Mouse (Mus musculus) stomach, postnatal 0 days (tissue): ENCODE data around the gene Cldn14. TPM values are rescaled to one million over a fixed set of nuclear protein-coding genes. Genes with fewer than 3 reads are reported as not detected.

Experiments
- ATAC-seq: fragments of 200-750 bp; cut with Nextera tagmentation; 2 replicates; pipeline ENCODE4 v1.8.0; 2017; ENCODE audit not compliant: low FRiP score, low TSS enrichment
- DNase-seq: peaks from one replicate; pipeline ENCODE4 v3.0.0-alpha.2; 2016; ENCODE audit warnings: low spot score
- H3K27ac ChIP-seq: fragments of 300-500 bp; sonication (generic); replicated peaks from 2 replicates; pipeline ENCODE4 v1.5.1; 2014; ENCODE audit warnings: mild to moderate bottlenecking, control low read depth
- H3K27me3 ChIP-seq: fragments of 300-500 bp; sonication (generic); 2 replicates; pipeline ENCODE4 v1.6.1; 2014; ENCODE audit warnings: low read length; ENCODE audit not compliant: control insufficient read depth, insufficient read depth
- H3K36me3 ChIP-seq: fragments of 300-500 bp; sonication (generic); 2 replicates; pipeline ENCODE4 v1.6.1; 2014; ENCODE audit warnings: low read length, mixed read lengths; ENCODE audit not compliant: control insufficient read depth, insufficient read depth
- H3K4me1 ChIP-seq: fragments of 300-500 bp; sonication (generic); replicated peaks from 2 replicates; pipeline ENCODE4 v1.6.1; 2014; ENCODE audit warnings: antibody characterized with exemption; ENCODE audit not compliant: control insufficient read depth, insufficient read depth
- H3K4me2 ChIP-seq: fragments of 300-500 bp; sonication (generic); replicated peaks from 2 replicates; pipeline ENCODE4 v1.6.1; 2014; ENCODE audit warnings: low read depth, mild to moderate bottlenecking, control low read depth, moderate library complexity
- H3K4me3 ChIP-seq: fragments of 300-500 bp; sonication (generic); 2 replicates; pipeline ENCODE4 v1.5.1; 2014; ENCODE audit warnings: low read depth, low read length, control low read depth
- H3K9ac ChIP-seq: fragments of 300-500 bp; sonication (generic); 2 replicates; pipeline ENCODE4 v1.6.1; 2014; ENCODE audit warnings: mild to moderate bottlenecking, low read length, control low read depth, mixed read lengths
- H3K9me3 ChIP-seq: fragments of 300-500 bp; sonication (generic); 2 replicates; pipeline ENCODE4 v1.6.1; 2016; ENCODE audit warnings: low read length; ENCODE audit not compliant: control insufficient read depth
- CTCF ChIP-seq: IDR thresholded peaks from 2 replicates; pipeline ENCODE4 v1.5.1; 2016; ENCODE audit warnings: antibody characterized with exemption, low read depth, mild to moderate bottlenecking, moderate library complexity
- EP300 ChIP-seq: optimal IDR thresholded peaks from 2 replicates; pipeline ENCODE3; 2016; ENCODE audit warnings: antibody characterized with exemption
- WGBS: fragments of 180-500 bp; shearing (Covaris S2); extraction: QIAGEN DNeasy Blood & Tissue Kit; methylation state at CpG from one replicate; pipeline ENCODE4 v1.1.7; 2014; 5-methylcytosine and 5-hydroxymethylcytosine counted together
- polyA plus RNA-seq: library from polyadenylated mRNA; unstranded; fragments of >200 nt; fragmentation: Nextera tagmentation; extraction: Ambion mirVana; gene quantifications from 2 replicates; pipeline ENCODE4 v1.2.1, GENCODE M21; 2015

Gene Cldn14
- polyA plus RNA-seq, 1 experiment from 2014 or later: 0.10 TPM

DNA sequence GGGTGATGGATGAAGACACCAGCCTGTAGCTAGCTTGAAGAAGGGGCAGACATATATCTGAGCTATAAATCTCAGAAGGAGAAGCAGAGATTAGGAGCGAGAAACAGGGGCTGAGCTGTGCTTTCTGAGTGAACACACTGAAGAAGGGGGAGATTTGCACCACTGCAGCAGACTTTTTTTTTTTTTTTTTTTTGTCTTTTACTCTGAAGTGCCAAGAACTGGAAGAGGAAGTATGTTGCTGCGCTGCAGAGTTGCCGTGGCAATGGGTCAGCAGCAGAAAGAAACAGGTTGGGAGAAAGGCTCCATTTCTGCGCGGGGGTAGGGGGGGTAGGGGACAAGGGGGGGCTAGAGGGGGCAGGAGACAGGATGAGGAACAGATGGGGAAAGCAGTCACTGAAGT, 2.6 kb upstream of the Cldn14 start:
- no peak overlapping the region for H3K4me3 ChIP-seq
- no peaks in the 10 kb centered on the region for H3K9me3 ChIP-seq
- H3K9ac ChIP-seq: no peak overlapping the region
- ATAC-seq (no peak; the same call in 1 of the 2 replicates), DNase-seq (no peak)
- no peak overlapping the region for H3K27ac ChIP-seq
- TF ChIP-seq CTCF: no peak
- TF ChIP-seq EP300: no peak
- H3K4me1 ChIP-seq: no peaks in the 10 kb centered on the region
- no peaks in the 10 kb centered on the region for H3K36me3 ChIP-seq
- no peak overlapping the region for H3K4me2 ChIP-seq
- no peaks in the 10 kb centered on the region for H3K27me3 ChIP-seq
- WGBS: 10% methylated on average over 5 of the region's 5 CpGs

DNA sequence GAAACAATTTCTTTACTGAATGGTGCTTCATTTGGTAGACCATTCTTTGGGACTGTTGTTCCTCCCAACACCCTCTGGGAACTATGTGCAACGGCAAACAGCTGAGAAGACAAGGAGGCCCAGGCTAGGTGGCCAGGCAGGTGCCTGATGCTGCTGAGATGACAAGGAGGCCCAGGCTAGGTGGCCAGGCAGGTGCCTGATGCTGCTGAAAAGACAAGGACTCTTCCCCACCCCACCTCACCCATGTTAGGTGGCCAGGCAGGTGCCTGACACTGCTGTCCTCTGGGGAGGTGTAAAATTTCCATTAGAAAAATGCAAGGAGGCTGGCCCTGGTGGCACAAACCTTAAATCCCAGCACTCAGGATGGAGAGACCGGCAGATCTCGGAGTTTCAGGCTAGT, 2.0 kb upstream of the Cldn14 start:
- ATAC-seq: no peak
- Histone ChIP-seq H3K9ac (no peak overlapping the region), H3K36me3 (no peaks in the 10 kb centered on the region), H3K27ac (no peak overlapping the region), H3K4me2 (no peak overlapping the region), H3K27me3 (no peaks in the 10 kb centered on the region), H3K4me3 (no peak overlapping the region), H3K4me1 (no peaks in the 10 kb centered on the region), H3K9me3 (no peaks in the 10 kb centered on the region)
- no peak for DNase-seq
- no peak for TF ChIP-seq EP300
- TF ChIP-seq CTCF: no peak
- WGBS: 66% methylated on average over 3 of the region's 3 CpGs

GRCm38 (mm10) chr16:94010156-94010555, 1.5 kb upstream of the Cldn14 start:
- Histone ChIP-seq H3K4me3 (no peak overlapping the region), H3K4me2 (no peak overlapping the region), H3K9ac (no peak overlapping the region), H3K9me3 (no peaks in the 10 kb centered on the region), H3K4me1 (no peaks in the 10 kb centered on the region), H3K27me3 (no peaks in the 10 kb centered on the region), H3K36me3 (no peaks in the 10 kb centered on the region), H3K27ac (no peak overlapping the region)
- TF ChIP-seq CTCF (no peak), EP300 (no peak)
- ATAC-seq (no peak), DNase-seq (no peak)
- WGBS: 67% methylated on average over 5 of the region's 5 CpGs

GRCm38 (mm10) chr16:94009356-94009755, 719 bp upstream of the Cldn14 start:
- WGBS: 67% methylated on average over 5 of the region's 5 CpGs
- Histone ChIP-seq H3K4me3 (no peak overlapping the region), H3K4me2 (no peak overlapping the region), H3K9ac (no peak overlapping the region), H3K4me1 (no peaks in the 10 kb centered on the region), H3K27me3 (no peaks in the 10 kb centered on the region), H3K27ac (no peak overlapping the region), H3K36me3 (no peaks in the 10 kb centered on the region), H3K9me3 (no peaks in the 10 kb centered on the region)
- DNase-seq (no peak), ATAC-seq (no peak)
- TF ChIP-seq CTCF (no peak), EP300 (no peak)

- no peaks in the 10 kb centered on the region for H3K27me3 ChIP-seq
- DNase-seq (no peak), ATAC-seq (no peak)
- H3K4me1 ChIP-seq: no peaks in the 10 kb centered on the region
- no peak overlapping the region for H3K4me3 ChIP-seq
- H3K9me3 ChIP-seq: no peaks in the 10 kb centered on the region
- H3K9ac ChIP-seq: no peak overlapping the region
- no peak for TF ChIP-seq EP300
- TF ChIP-seq CTCF: no peak
- H3K27ac ChIP-seq: no peak overlapping the region
- 61% methylated on average over 23 of the region's 23 CpGs for WGBS
- H3K36me3 ChIP-seq: no peaks in the 10 kb centered on the region
- no peak overlapping the region for H3K4me2 ChIP-seq
These were observed 1.7 kb downstream of the Cldn14 start for GRCm38 (mm10) chr16:94006706-94007665.

- Histone ChIP-seq H3K36me3 (no peaks in the 10 kb centered on the region), H3K27me3 (no peaks in the 10 kb centered on the region), H3K4me3 (no peak overlapping the region), H3K4me2 (no peak overlapping the region), H3K4me1 (no peaks in the 10 kb centered on the region), H3K27ac (no peak overlapping the region), H3K9ac (no peak overlapping the region), H3K9me3 (no peaks in the 10 kb centered on the region)
- no peak for TF ChIP-seq EP300
- no peak for TF ChIP-seq CTCF
- ATAC-seq: no peak
- 87% methylated on average over 6 of the region's 6 CpGs for WGBS
- DNase-seq: no peak
These were observed 5.2 kb downstream of the Cldn14 start for GRCm38 (mm10) chr16:94003478-94003877.
